Comparison of ENCODE assay signal across 8 mouse cellular contexts in genomic region chr9:122420772-122421764, GRCm38 (mm10).
DNase-seq lines count a peak whose midpoint lies in the region; ATAC-seq and TF ChIP-seq lines count a peak whose summit lies in the region.

No protein-coding gene starts in this region.

- no peaks in the 10 kb centered on the region; the same call in 1 of the 2 replicates for H3K27me3 ChIP-seq in heart, embryonic 11.5 days (ENCODE audit: control insufficient read depth, insufficient read depth, low read length)
- no peaks in the 10 kb centered on the region for H3K27me3 ChIP-seq in embryonic facial prominence, embryonic 11.5 days (ENCODE audit: control insufficient read depth, insufficient read depth, low read length)
- no peaks in the 10 kb centered on the region for H3K27me3 ChIP-seq in kidney, postnatal 0 days (ENCODE audit: insufficient read depth, low read length)
- H3K27me3 ChIP-seq in liver, embryonic 12.5 days (replicated peaks), result peaks cover 9% of the 10 kb centered on the region; the same call in 1 of the 2 replicates
- no peaks in the 10 kb centered on the region for H3K27me3 ChIP-seq in stomach, embryonic 14.5 days (ENCODE audit: control insufficient read depth, insufficient read depth, low read length)

- no peak overlapping the region for H3K4me2 ChIP-seq in heart, embryonic 11.5 days
- no peak overlapping the region for H3K4me2 ChIP-seq in embryonic facial prominence, embryonic 11.5 days (ENCODE audit: low read depth, low read length)
- no peak overlapping the region for H3K4me2 ChIP-seq in kidney, postnatal 0 days (ENCODE audit: low read length)
- H3K4me2 ChIP-seq in liver, embryonic 12.5 days, result no peak overlapping the region
- H3K4me2 ChIP-seq in stomach, embryonic 14.5 days (replicated peaks; ENCODE audit: low read depth, low read length), result no peak overlapping the region

- peak; percentile 94 for TF ChIP-seq CTCF in kidney, postnatal 0 days (IDR thresholded peaks at IDR 0.05; ENCODE audit: low read depth)

- H3K9me3 ChIP-seq in heart, embryonic 11.5 days (replicated peaks; ENCODE audit: control insufficient read depth, low read length), result no peaks in the 10 kb centered on the region
- H3K9me3 ChIP-seq in embryonic facial prominence, embryonic 11.5 days (replicated peaks; ENCODE audit: control insufficient read depth, low read length), result no peaks in the 10 kb centered on the region; the same call in 1 of the 2 replicates
- H3K9me3 ChIP-seq in kidney, postnatal 0 days (replicated peaks; ENCODE audit: low read length), result no peaks in the 10 kb centered on the region
- H3K9me3 ChIP-seq in liver, embryonic 12.5 days (replicated peaks), result no peaks in the 10 kb centered on the region
- no peaks in the 10 kb centered on the region for H3K9me3 ChIP-seq in stomach, embryonic 14.5 days (ENCODE audit: control insufficient read depth, low read depth, low read length)

- ATAC-seq in heart, embryonic 11.5 days (replicated peaks; ENCODE audit: insufficient number of reproducible peaks, low FRiP score, low TSS enrichment), result no peak
- 0 out of 2 replicates have a peak, but pooled peaks have one; percentile 49 for ATAC-seq in embryonic facial prominence, embryonic 11.5 days (replicated peaks; ENCODE audit: insufficient number of reproducible peaks, low FRiP score, low TSS enrichment, low read depth)
- peak; percentile 40; the same call in 1 of the 2 replicates for ATAC-seq in kidney, postnatal 0 days (replicated peaks; ENCODE audit: low FRiP score, low read depth)
- ATAC-seq in liver, embryonic 12.5 days, result peak; percentile 24; the same call in 1 of the 2 replicates
- ATAC-seq in stomach, embryonic 14.5 days (ENCODE audit: insufficient number of reproducible peaks, insufficient read depth, low FRiP score, low read depth), result peak; percentile 67; the same call in 1 of the 2 replicates

- H3K4me1 ChIP-seq in heart, embryonic 11.5 days (ENCODE audit: control insufficient read depth, insufficient read depth, low read length), result no peaks in the 10 kb centered on the region
- H3K4me1 ChIP-seq in embryonic facial prominence, embryonic 11.5 days (ENCODE audit: control insufficient read depth, insufficient read depth, low read length), result no peaks in the 10 kb centered on the region
- H3K4me1 ChIP-seq in kidney, postnatal 0 days (replicated peaks; ENCODE audit: insufficient read depth, low read length), result no peaks in the 10 kb centered on the region
- H3K4me1 ChIP-seq in liver, embryonic 12.5 days, result no peaks in the 10 kb centered on the region
- no peaks in the 10 kb centered on the region for H3K4me1 ChIP-seq in stomach, embryonic 14.5 days (ENCODE audit: control insufficient read depth, insufficient read depth, low read length)

- H3K27ac ChIP-seq in heart, embryonic 11.5 days (ENCODE audit: low read depth, low read length), result no peak overlapping the region
- H3K27ac ChIP-seq in embryonic facial prominence, embryonic 11.5 days (replicated peaks; ENCODE audit: low read depth, low read length), result no peak overlapping the region
- H3K27ac ChIP-seq in kidney, postnatal 0 days, result no peak overlapping the region
- no peak overlapping the region for H3K27ac ChIP-seq in liver, embryonic 12.5 days
- no peak overlapping the region for H3K27ac ChIP-seq in stomach, embryonic 14.5 days (ENCODE audit: low read length)

- 23% methylated on average over 13 of the region's 13 CpGs for whole genome bisulfite sequencing in heart, embryonic 11.5 days (ENCODE audit: insufficient replicate concordance)
- WGBS in embryonic facial prominence, embryonic 11.5 days, result 28% methylated on average over 13 of the region's 13 CpGs
- WGBS in kidney, postnatal 0 days, result 24% methylated on average over 13 of the region's 13 CpGs
- WGBS in liver, embryonic 12.5 days (ENCODE audit: insufficient replicate concordance), result 20% methylated on average over 13 of the region's 13 CpGs
- 23% methylated on average over 13 of the region's 13 CpGs for WGBS in stomach, embryonic 14.5 days

- DNase-seq in heart, adult 11 months, result peak; percentile 92
- peak; percentile 86 for DNase-seq in embryonic facial prominence, embryonic 11.5 days (ENCODE audit: low spot score)
- peak; percentile 55 for DNase-seq in heart, adult 8-10 months (ENCODE audit: low spot score)
- DNase-seq in kidney, postnatal 0 days (ENCODE audit: low spot score), result peak; percentile 77
- DNase-seq in natural killer cell, adult 2 months (ENCODE audit: low spot score in 2 of 2), result peak; percentile 29 to 57

- no peak overlapping the region for H3K4me3 ChIP-seq in heart, embryonic 11.5 days (ENCODE audit: low read depth, low read length)
- H3K4me3 ChIP-seq in embryonic facial prominence, embryonic 11.5 days (ENCODE audit: low read depth, low read length), result no peak overlapping the region
- no peak overlapping the region for H3K4me3 ChIP-seq in kidney, postnatal 0 days (replicated peaks; ENCODE audit: low read depth, low read length)
- no peak overlapping the region for H3K4me3 ChIP-seq in liver, embryonic 12.5 days
- H3K4me3 ChIP-seq in stomach, embryonic 14.5 days (ENCODE audit: low read depth, low read length), result no peak overlapping the region

- no peaks in the 10 kb centered on the region for H3K36me3 ChIP-seq in heart, embryonic 11.5 days (ENCODE audit: control insufficient read depth, insufficient read depth, low read length)
- H3K36me3 ChIP-seq in embryonic facial prominence, embryonic 11.5 days (replicated peaks; ENCODE audit: control insufficient read depth, insufficient read depth, low read depth, low read length), result no peaks in the 10 kb centered on the region
- H3K36me3 ChIP-seq in kidney, postnatal 0 days (ENCODE audit: insufficient read depth, low read length), result no peaks in the 10 kb centered on the region
- H3K36me3 ChIP-seq in liver, embryonic 12.5 days, result no peaks in the 10 kb centered on the region
- H3K36me3 ChIP-seq in stomach, embryonic 14.5 days (ENCODE audit: control insufficient read depth, insufficient read depth, low read length), result no peaks in the 10 kb centered on the region

- no peak overlapping the region for H3K9ac ChIP-seq in heart, embryonic 11.5 days (ENCODE audit: low read depth, low read length)
- H3K9ac ChIP-seq in embryonic facial prominence, embryonic 11.5 days (replicated peaks; ENCODE audit: low read length), result no peak overlapping the region
- H3K9ac ChIP-seq in kidney, postnatal 0 days (ENCODE audit: low read depth, low read length), result no peak overlapping the region
- no peak overlapping the region for H3K9ac ChIP-seq in liver, embryonic 12.5 days
- no peak overlapping the region for H3K9ac ChIP-seq in stomach, embryonic 14.5 days (replicated peaks; ENCODE audit: low read depth, low read length)
